Mouse (Mus musculus): ENCODE measurements around the gene Lmntd2.

The Lmntd2 gene

GRCm38 (mm10) chr7:141190220-141190619 lies 23.7 kb downstream of the Lmntd2 start:
- DNase-seq (ENCODE audit: low spot score in 2 of 2): no peak

GRCm38 (mm10) chr7:141188733-141189132 lies 25.1 kb downstream of the Lmntd2 start:
- no peak for DNase-seq (ENCODE audit: low spot score in 2 of 2)

- DNase-seq (ENCODE audit: low spot score in 2 of 2): no peak
Measured at GRCm38 (mm10) chr7:141188194-141188593, 25.7 kb downstream of the Lmntd2 start.

- DNase-seq (ENCODE audit: low spot score in 2 of 2): peak in 1 of 2 experiments; percentile 94
Measured at GRCm38 (mm10) chr7:141176173-141176572, 37.7 kb downstream of the Lmntd2 start.

GRCm38 (mm10) chr7:141175068-141175467 lies 38.8 kb downstream of the Lmntd2 start:
- no peak for DNase-seq (ENCODE audit: low spot score in 2 of 2)

GRCm38 (mm10) chr7:141173323-141173850 lies 40.5 kb downstream of the Lmntd2 start:
- DNase-seq (ENCODE audit: low spot score in 2 of 2): no peak

- peak; percentile 87 to 94 for DNase-seq (ENCODE audit: low spot score in 2 of 2)
Measured at GRCm38 (mm10) chr7:141172116-141173006, 41.5 kb downstream of the Lmntd2 start, which contains the start of gene Rnh1. Gene Rnh1 (minus strand): TSS chr7:141172857.

GRCm38 (mm10) chr7:141169866-141170265 lies 44.0 kb downstream of the Lmntd2 start:
- DNase-seq (ENCODE audit: low spot score in 2 of 2): no peak

- DNase-seq (ENCODE audit: low spot score in 2 of 2): no peak
Measured at GRCm38 (mm10) chr7:141169300-141169699, 44.6 kb downstream of the Lmntd2 start.

- DNase-seq (ENCODE audit: low spot score in 2 of 2): peak in 1 of 2 experiments; percentile 69
Measured at GRCm38 (mm10) chr7:141168518-141168953, 45.3 kb downstream of the Lmntd2 start.

GRCm38 (mm10) chr7:141167901-141168517 lies 45.9 kb downstream of the Lmntd2 start:
- DNase-seq (ENCODE audit: low spot score in 2 of 2): no peak

GRCm38 (mm10) chr7:141164850-141165249 lies 49.0 kb downstream of the Lmntd2 start:
- peak in 1 of 2 experiments; percentile 30 for DNase-seq (ENCODE audit: low spot score in 2 of 2)

GRCm38 (mm10) chr7:141164397-141164796 lies 49.5 kb downstream of the Lmntd2 start:
- DNase-seq (ENCODE audit: low spot score in 2 of 2): no peak

All from left cerebral cortex, adult 9 months (tissue).